Mouse (Mus musculus) megakaryocyte, adult 5-6 weeks (primary cell): Measurements from ENCODE around the gene Btrc. TPM values are rescaled to one million over a fixed set of nuclear protein-coding genes. Genes with fewer than 3 reads are reported as not detected.
A peak's percentile ranks its signal among the peaks of the same experiment; 100 is the strongest.

Experiments used
- ATAC-seq: 2 replicates; pipeline ENCODE4 v1.8.0; 2016; ENCODE audit warnings: mild to moderate bottlenecking, inconsistent platforms; ENCODE audit not compliant: poor library complexity, severe bottlenecking
- total RNA-seq, 2 experiments: library from RNA; stranded (forward) in 1 of 2; stranded (reverse) in 1 of 2; fragments of 153-499, 151-499 nt in 1 of 2; fragments of 221-1000, 200-1000 nt in 1 of 2; gene quantifications; 2 replicates each; pipeline versions ENCODE4 v1.2.3 to v1.2.4; 2015 to 2017

Gene Btrc
- total RNA-seq, 2 experiments from 2014 or later: 5.7 to 9.3 TPM

GRCm38 (mm10) chr19:45565925-45566715, 202.6 kb downstream of the Btrc start:
- ATAC-seq: no peak

DNA sequence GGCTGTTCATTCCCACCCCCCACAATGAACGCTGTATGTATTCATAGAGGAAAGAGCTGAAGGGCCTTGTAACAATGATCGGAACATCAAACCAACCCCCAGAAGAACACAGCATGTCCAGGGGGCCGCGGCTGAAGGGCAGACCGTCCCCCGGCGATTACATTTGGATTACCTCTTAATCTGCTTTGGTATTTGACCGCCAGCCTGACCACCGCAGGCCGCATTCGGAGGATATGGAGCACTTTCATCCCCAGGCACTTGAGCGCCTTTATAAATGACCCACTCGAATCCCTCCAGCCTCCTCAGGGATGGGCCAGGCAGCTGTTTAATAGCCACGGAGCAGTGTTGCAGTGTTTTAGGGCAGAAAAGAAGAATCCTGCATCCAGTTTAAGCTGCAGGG, 203.8 kb downstream of the Btrc start:
- ATAC-seq: no peak

DNA sequence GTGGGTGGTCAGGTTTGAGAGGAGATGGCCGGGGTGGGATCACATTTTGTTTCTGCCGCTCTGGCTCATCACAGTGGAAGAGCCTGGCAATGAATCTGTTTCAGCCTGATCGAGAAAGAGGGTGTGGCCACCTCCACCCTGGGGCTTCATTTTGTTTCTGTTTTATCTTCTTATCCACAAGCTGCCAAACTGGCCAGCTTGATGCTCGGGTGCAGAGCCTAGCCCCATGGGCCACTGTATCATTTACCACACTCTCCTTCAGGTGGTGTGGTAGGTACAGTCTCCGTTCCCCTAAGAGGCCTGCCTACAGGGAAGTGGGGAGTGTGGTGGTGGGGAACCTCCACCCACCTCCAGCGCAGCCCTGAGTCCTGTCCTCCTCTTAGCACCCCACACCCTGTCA, 209.5 kb downstream of the Btrc start:
- no peak for ATAC-seq

GRCm38 (mm10) chr19:45573861-45574267, 210.3 kb downstream of the Btrc start:
- ATAC-seq: peak; percentile 72

DNA sequence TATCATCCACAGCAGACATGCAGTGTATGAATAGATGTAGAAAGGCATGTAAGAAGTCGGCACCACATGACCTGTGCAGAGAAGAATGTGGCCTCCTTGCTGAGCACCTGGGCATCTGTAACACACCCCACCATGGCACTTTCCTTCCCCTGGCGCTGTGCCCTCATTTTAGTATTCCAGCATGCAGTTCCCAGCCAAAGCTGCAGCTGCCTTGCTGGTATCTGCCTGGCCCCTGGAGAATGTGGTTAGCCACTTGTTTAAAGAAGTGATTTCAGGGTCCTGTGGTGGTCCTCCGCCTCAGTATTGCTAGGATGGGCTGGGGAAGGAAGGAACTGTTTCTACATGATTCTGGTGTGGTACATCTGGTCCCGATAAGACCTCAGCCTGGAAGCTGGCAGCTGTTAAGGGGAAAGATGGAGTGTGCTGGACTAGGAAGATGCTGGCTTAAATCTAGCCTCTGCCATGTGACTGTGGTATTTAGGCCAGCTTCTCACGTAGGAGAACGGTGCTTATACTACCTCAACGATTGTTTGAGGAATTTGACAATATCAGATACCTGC, 210.9 kb downstream of the Btrc start:
- ATAC-seq: no peak

GRCm38 (mm10) chr19:45574941-45575631, 211.6 kb downstream of the Btrc start:
- peak; percentile 53 for ATAC-seq

DNA sequence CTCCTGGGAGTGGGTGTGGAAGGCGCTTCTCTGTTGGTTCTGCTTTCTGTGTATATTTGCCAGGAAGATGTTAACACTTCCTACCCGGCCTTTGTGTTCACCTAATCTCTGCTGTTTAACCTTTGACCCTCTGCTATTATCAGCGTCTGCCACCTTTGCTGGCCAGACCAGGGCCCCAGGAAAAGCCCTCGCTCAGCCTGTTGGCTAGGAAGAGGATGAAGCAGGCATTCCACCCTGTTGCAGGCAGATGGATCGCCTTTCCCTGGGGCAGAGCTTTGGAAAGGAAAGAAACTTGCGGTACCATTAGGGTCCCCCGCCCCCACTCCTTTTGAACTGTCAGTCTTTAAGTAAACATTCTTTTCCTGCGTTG, 212.1 kb downstream of the Btrc start:
- ATAC-seq: peak; percentile 62

GRCm38 (mm10) chr19:45577141-45577750, 213.7 kb downstream of the Btrc start:
- no peak for ATAC-seq

- no peak for ATAC-seq
Observed at GRCm38 (mm10) chr19:45578976-45579375, 215.4 kb downstream of the Btrc start.

DNA sequence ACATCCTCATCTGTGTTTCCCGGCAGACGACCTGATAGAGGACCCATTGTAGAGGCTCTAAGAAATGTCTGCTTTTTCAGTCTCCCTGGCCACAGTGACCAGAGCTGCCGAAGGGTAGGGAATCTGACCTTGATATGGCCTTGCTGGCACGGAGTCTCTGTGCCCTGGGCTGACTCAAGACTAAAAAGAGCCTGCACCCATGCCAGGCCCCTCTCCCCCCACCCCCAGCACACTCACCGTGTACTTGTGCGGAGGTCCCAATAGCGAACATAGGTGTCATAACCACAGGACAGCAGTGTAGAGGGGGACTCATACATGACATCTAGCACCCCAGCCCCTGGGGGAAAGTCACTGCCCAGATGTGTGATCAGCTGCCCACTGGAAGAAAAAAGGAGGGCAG, 215.9 kb downstream of the Btrc start:
- ATAC-seq: no peak

Other genes with a start within 250 kb of the Btrc start
- gene Tlx1, start 213.1 kb upstream of the Btrc start, total RNA-seq (2015): not detected in 2 replicates
- gene Tlx1, start 213.1 kb upstream of the Btrc start, total RNA-seq (2017): not detected in 2 replicates
- not detected in 2 replicates for gene Lbx1, start 127.9 kb upstream of the Btrc start, total RNA-seq (2015)
- gene Lbx1, start 127.9 kb upstream of the Btrc start, total RNA-seq (2017): not detected in 2 replicates
- 3.2 and 3.7 TPM in 2 replicates for gene Poll, start 196.8 kb downstream of the Btrc start, total RNA-seq (2015)
- gene Poll, start 196.8 kb downstream of the Btrc start, total RNA-seq (2017): 6.7 and 7.4 TPM in 2 replicates
- 22.6 and 23.8 TPM in 2 replicates for gene Gm17018, start 196.9 kb downstream of the Btrc start, total RNA-seq (2015)
- 13.5 and 15.3 TPM in 2 replicates for gene Gm17018, start 196.9 kb downstream of the Btrc start, total RNA-seq (2017)